Mouse (Mus musculus) E14TG2a.4 (cell line): ENCODE results near the gene Ifnar1.

Source experiments
- H3K27me3 ChIP-seq: 2 replicates; pipeline ENCODE4 v1.6.1; 2014; ENCODE audit warnings: low read length, control low read depth; ENCODE audit not compliant: insufficient read depth
- H3K36me3 ChIP-seq: 2 replicates; pipeline ENCODE4 v1.6.1; 2014; ENCODE audit warnings: low read length, control low read depth; ENCODE audit not compliant: insufficient read depth
- H3K4me1 ChIP-seq: replicated peaks from 2 replicates; pipeline ENCODE4 v1.6.1; 2014; ENCODE audit warnings: low read depth, low read length, control low read depth
- H3K4me3 ChIP-seq: replicated peaks from 2 replicates; pipeline ENCODE4 v1.5.1; 2014; ENCODE audit warnings: mild to moderate bottlenecking, low read length
- H3K9me3 ChIP-seq: 2 replicates; pipeline ENCODE4 v1.6.1; 2014; ENCODE audit warnings: low read length, control low read depth
- CTCF ChIP-seq: conservative IDR thresholded peaks from 2 replicates; pipeline ENCODE4 v1.5.1; 2014; ENCODE audit warnings: low read length
- NANOG ChIP-seq: IDR thresholded peaks from 2 replicates; pipeline ENCODE4 v1.6.1; 2014; ENCODE audit warnings: borderline replicate concordance, low read length, mixed read lengths
- POU5F1 ChIP-seq: IDR thresholded peaks from 2 replicates; pipeline ENCODE4 v1.6.1; 2014; ENCODE audit warnings: low read length, borderline replicate concordance

Ifnar1 gene

GRCm38 (mm10) chr16:91546391-91546835 lies 61.4 kb downstream of the Ifnar1 start:
- Histone ChIP-seq H3K36me3 (no peaks in the 10 kb centered on the region), H3K4me1 (peaks cover 65% of the 10 kb centered on the region), H3K4me3 (peak overlapping the region; percentile 87; the same call in 1 of the 2 replicates), H3K27me3 (peaks cover 36% of the 10 kb centered on the region), H3K9me3 (no peaks in the 10 kb centered on the region)
- TF ChIP-seq POU5F1, result no peak
- no peak for TF ChIP-seq CTCF
- no peak for TF ChIP-seq NANOG

- H3K4me3 ChIP-seq, result peak within 1 kb of the TSS; percentile 87
- TF ChIP-seq NANOG (no peak), CTCF (no peak), POU5F1 (no peak)
- peaks cover 36% of the 10 kb centered on the region for H3K27me3 ChIP-seq
- H3K4me1 ChIP-seq, result peaks cover 65% of the 10 kb centered on the region
- H3K9me3 ChIP-seq, result no peaks in the 10 kb centered on the region
- no peaks in the 10 kb centered on the region for H3K36me3 ChIP-seq
These were observed 62.1 kb downstream of the Ifnar1 start, which contains the start of gene Ifngr2 for GRCm38 (mm10) chr16:91546836-91547741. Gene Ifngr2, plus strand, starts transcription at chr16:91547072.

GRCm38 (mm10) chr16:91547974-91548373 lies 62.9 kb downstream of the Ifnar1 start:
- Histone ChIP-seq H3K36me3 (no peaks in the 10 kb centered on the region), H3K27me3 (peaks cover 35% of the 10 kb centered on the region), H3K4me1 (peaks cover 65% of the 10 kb centered on the region), H3K4me3 (0 out of 2 replicates have a peak overlapping the region, but pooled peaks have one; percentile 87), H3K9me3 (no peaks in the 10 kb centered on the region)
- TF ChIP-seq POU5F1 (no peak), NANOG (no peak), CTCF (no peak)

DNA sequence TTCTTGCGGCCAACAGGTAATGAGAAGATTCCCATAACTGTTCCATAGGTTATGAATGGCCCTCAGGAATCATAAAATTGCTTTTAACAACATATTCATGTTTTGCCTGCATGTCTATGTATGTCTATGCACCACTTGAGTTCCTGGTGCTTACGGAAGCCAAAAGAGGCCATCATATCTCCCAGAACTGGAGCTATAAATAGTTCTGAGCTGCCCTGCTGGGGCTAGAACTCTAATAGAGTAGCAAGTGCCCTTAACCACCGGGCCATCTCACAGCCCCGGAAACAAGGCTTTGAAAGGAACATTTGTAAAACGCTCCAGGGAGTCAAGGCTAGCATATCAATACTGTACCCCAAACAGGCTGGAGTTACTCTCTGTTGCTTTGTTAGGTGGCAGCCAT lies 63.5 kb downstream of the Ifnar1 start:
- Histone ChIP-seq H3K4me3 (peak overlapping the region; percentile 37; the same call in 1 of the 2 replicates), H3K27me3 (peaks cover 35% of the 10 kb centered on the region), H3K36me3 (no peaks in the 10 kb centered on the region), H3K4me1 (peaks cover 72% of the 10 kb centered on the region), H3K9me3 (no peaks in the 10 kb centered on the region)
- peak; percentile 30; the same call in 1 of the 2 replicates for TF ChIP-seq NANOG
- TF ChIP-seq POU5F1, result no peak
- TF ChIP-seq CTCF, result no peak

DNA sequence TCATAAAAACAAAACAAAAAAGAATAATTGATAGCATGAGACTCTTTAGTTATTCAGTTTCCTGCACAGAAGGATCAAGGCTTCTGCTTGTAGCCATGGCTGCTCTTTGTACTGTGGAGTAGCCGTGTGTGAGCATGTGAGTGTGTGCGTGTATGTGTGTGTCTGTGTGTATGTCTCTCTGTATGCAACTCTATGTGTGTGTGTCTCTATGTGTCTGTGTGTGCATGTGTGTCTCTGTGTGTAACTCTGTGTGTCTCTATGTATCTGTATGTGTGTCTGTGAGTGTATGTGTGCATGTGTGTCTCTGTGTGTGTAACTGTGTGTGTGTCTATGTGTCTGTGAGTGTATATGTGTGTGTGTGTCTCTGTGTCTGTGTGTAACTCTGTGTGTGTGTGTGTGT lies 64.0 kb downstream of the Ifnar1 start:
- H3K4me3 ChIP-seq, result peak overlapping the region; percentile 37; the same call in 1 of the 2 replicates
- peaks cover 76% of the 10 kb centered on the region for H3K4me1 ChIP-seq
- peaks cover 35% of the 10 kb centered on the region for H3K27me3 ChIP-seq
- no peaks in the 10 kb centered on the region for H3K36me3 ChIP-seq
- TF ChIP-seq CTCF (no peak), POU5F1 (no peak), NANOG (no peak)
- no peaks in the 10 kb centered on the region for H3K9me3 ChIP-seq

- H3K4me3 ChIP-seq, result no peak overlapping the region
- H3K27me3 ChIP-seq, result peaks cover 35% of the 10 kb centered on the region
- H3K36me3 ChIP-seq, result no peaks in the 10 kb centered on the region
- TF ChIP-seq NANOG (no peak), POU5F1 (no peak), CTCF (no peak)
- peaks cover 82% of the 10 kb centered on the region for H3K4me1 ChIP-seq
- no peaks in the 10 kb centered on the region for H3K9me3 ChIP-seq
These were observed 64.6 kb downstream of the Ifnar1 start for GRCm38 (mm10) chr16:91549616-91550015.

DNA sequence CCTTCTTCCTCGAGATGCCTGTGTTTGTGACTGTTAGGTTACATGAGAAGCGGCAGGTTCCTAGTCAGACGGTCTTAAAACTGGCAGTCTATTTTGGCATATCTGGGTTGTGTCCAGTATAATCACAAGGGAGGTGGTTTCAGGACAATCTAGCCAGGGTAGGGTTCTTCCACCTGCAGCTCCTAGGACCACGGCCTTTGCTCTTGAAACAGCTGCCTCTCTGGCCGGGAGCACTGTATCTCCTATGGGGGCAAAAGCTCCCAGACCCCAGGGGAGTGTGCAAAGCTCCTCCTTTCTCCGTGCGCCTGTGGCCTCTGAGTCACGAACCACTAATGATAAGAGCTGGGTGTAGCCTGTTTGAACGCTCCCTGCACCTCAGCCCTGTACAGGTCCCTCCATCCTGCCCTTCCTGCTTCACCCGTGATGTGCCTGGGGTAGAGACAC lies 66.1 kb downstream of the Ifnar1 start:
- TF ChIP-seq NANOG (no peak), CTCF (no peak)
- peaks cover 89% of the 10 kb centered on the region for H3K4me1 ChIP-seq
- H3K4me3 ChIP-seq, result no peak overlapping the region
- peaks cover 26% of the 10 kb centered on the region for H3K27me3 ChIP-seq
- H3K36me3 ChIP-seq, result no peaks in the 10 kb centered on the region
- H3K9me3 ChIP-seq, result no peaks in the 10 kb centered on the region

GRCm38 (mm10) chr16:91552072-91552471 lies 67.0 kb downstream of the Ifnar1 start:
- no peaks in the 10 kb centered on the region for H3K9me3 ChIP-seq
- no peak for TF ChIP-seq CTCF
- no peak for TF ChIP-seq POU5F1
- TF ChIP-seq NANOG, result no peak
- H3K36me3 ChIP-seq, result no peaks in the 10 kb centered on the region
- peaks cover 91% of the 10 kb centered on the region for H3K4me1 ChIP-seq
- peaks cover 19% of the 10 kb centered on the region for H3K27me3 ChIP-seq
- H3K4me3 ChIP-seq, result no peak overlapping the region
